Mouse (Mus musculus) C2C12 (cell line): ENCODE data around the gene Map3k3. TPM values are rescaled to one million over a fixed set of nuclear protein-coding genes. Genes with fewer than 3 reads are reported as not detected.

Experiments used
- H3K27me3 ChIP-seq: one replicate; pipeline ENCODE4 v1.6.1; 2011; ENCODE audit not compliant: control insufficient read depth, insufficient read depth, insufficient read length
- H3K36me3 ChIP-seq: one replicate; pipeline ENCODE4 v1.6.1; 2011; ENCODE audit not compliant: control insufficient read depth, insufficient read depth
- H3K4me3 ChIP-seq: one replicate; pipeline ENCODE4 v1.5.1; 2011; ENCODE audit warnings: mild to moderate bottlenecking, control low read depth; ENCODE audit not compliant: poor library complexity, insufficient read depth, severe bottlenecking
- H3K79me2 ChIP-seq: one replicate; pipeline ENCODE4 v1.6.1; 2011; ENCODE audit not compliant: control insufficient read depth, insufficient read depth
- H3K79me3 ChIP-seq: one replicate; pipeline ENCODE4 v1.6.1; 2011; ENCODE audit warnings: low read depth, control low read depth
- H3ac ChIP-seq: one replicate; pipeline ENCODE3; 2011; ENCODE audit warnings: low read depth; ENCODE audit not compliant: control insufficient read depth, insufficient read length
- CEBPB ChIP-seq: IDR thresholded peaks from one replicate; pipeline ENCODE4 v1.6.1; 2011; ENCODE audit warnings: low read depth, mild to moderate bottlenecking, control low read depth, moderate library complexity
- CTCF ChIP-seq: IDR thresholded peaks from one replicate; pipeline ENCODE4 v1.5.1; 2011; ENCODE audit not compliant: control insufficient read depth, insufficient read depth, insufficient read length
- FOSL1 ChIP-seq: IDR thresholded peaks from one replicate; pipeline ENCODE4 v1.8.0; 2011; ENCODE audit warnings: mild to moderate bottlenecking, low read length; ENCODE audit not compliant: poor library complexity, insufficient read depth, severe bottlenecking
- MAX ChIP-seq: IDR thresholded peaks from one replicate; pipeline ENCODE4 v1.6.1; 2011; ENCODE audit warnings: mild to moderate bottlenecking, control low read depth
- MYOD1 ChIP-seq: IDR thresholded peaks from one replicate; pipeline ENCODE4 v1.6.1; 2011; ENCODE audit warnings: low read depth; ENCODE audit not compliant: control insufficient read depth, insufficient read length
- MYOG ChIP-seq: IDR thresholded peaks from one replicate; pipeline ENCODE4 v1.6.1; 2011; ENCODE audit not compliant: control insufficient read depth, insufficient read length; ENCODE audit errors: extremely low read depth
- USF1 ChIP-seq: IDR thresholded peaks from one replicate; pipeline ENCODE4 v1.6.1; 2011; ENCODE audit warnings: low read depth, mild to moderate bottlenecking, control low read depth, moderate library complexity
- polyA plus RNA-seq: library from polyadenylated mRNA; unstranded; fragments of >200 nt; fragmentation: generic; extraction: Trizol; gene quantifications from one replicate; pipeline ENCODE4 v1.2.1, GENCODE M21; 2012; ENCODE audit warnings: missing spikeins

Map3k3 gene
- polyA plus RNA-seq, 1 experiment: 23.1 TPM

DNA sequence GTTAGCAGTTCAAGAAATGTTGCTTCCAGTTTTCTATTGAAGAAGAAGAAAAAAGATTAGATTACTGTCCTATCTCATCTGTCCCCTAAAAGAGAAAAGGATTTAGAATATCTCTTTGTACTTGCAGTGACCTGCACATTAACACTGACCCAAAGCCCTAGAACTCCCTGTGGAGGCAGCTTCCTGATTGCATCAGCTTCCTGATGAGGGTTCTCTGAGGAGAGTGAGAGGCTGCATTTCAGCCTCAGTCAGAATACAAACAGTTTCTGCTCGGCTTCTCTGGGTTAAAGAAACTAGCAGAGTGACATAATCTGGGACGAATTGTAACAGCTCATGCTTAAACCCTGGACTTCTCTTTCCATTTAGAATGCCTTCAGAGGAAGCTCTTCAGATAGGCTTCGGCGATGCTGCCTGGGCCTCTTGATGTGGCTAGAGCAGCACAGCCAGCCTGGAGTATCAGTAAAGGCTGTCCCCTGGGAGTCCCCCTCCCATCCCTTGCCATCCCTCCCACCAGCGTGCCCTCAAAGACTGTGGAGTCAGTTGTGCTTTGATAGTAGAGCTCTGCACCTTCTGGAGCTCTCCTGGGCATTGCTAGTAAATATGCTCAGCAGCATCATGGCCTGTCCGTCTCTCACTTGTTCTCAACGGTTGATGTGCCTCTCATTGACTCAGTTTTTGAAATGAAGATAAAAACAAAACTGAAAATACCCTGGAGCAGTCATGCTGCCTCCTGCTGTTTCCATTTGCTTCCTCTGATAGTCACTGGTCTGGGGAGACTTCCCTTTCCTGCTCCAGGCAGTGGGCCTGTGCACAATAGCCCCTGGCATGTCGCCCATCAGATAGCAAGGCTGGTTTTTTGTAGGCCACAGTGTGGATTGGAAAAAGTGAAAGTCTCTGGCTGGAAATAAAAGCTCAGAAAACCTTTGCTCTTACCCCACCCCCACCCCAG, 50.4 kb downstream of the Map3k3 start:
- H3ac ChIP-seq: no peak overlapping the region
- H3K27me3 ChIP-seq: no peaks in the 10 kb centered on the region
- H3K79me3 ChIP-seq: no peaks in the 10 kb centered on the region
- TF ChIP-seq CTCF (no peak), MYOG (no peak), CEBPB (no peak), FOSL1 (no peak), MAX (no peak), USF1 (no peak), MYOD1 (no peak)
- no peaks in the 10 kb centered on the region for H3K79me2 ChIP-seq
- no peak overlapping the region for H3K4me3 ChIP-seq
- H3K36me3 ChIP-seq: peaks cover 40% of the 10 kb centered on the region

DNA sequence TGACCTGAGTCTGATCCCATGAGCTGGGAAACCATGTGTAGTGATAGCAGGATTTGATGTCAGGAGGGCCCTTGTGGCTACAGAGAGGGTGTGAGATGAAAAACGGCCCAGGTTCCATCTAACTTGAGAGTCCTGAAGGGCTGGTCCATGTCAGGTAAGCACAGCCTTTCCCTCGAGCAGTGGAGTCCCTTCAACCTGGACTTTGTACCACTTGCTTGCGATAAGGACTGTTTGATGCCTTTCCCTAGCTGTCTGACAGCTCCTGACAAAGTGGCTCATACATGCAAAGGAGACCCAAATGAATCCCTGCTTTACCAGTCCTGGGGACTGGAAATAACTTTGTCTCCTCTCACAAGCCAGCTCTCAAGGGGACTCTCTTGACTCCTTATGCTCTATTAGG, 66.8 kb downstream of the Map3k3 start:
- H3K79me2 ChIP-seq: no peaks in the 10 kb centered on the region
- TF ChIP-seq CEBPB (no peak), FOSL1 (no peak), MYOD1 (no peak), MAX (no peak), CTCF (no peak), MYOG (no peak), USF1 (no peak)
- peaks cover 90% of the 10 kb centered on the region for H3K36me3 ChIP-seq

DNA sequence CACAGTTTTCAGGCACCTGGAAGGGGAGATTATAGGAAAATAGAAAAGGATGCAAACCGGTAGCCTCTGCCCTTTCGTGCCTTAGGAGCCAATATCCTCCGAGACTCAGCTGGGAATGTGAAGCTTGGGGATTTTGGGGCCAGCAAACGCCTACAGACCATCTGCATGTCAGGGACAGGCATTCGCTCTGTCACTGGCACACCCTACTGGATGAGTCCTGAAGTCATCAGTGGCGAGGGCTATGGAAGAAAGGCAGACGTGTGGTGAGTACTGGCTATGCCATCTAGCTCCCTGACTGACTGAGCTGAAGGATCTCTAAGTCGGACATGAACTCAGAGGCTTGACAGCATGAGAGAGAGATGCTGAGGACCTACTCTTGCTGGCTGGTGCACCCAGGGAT, 67.7 kb downstream of the Map3k3 start:
- H3K36me3 ChIP-seq: peaks cover 89% of the 10 kb centered on the region
- H3K27me3 ChIP-seq: no peaks in the 10 kb centered on the region
- no peaks in the 10 kb centered on the region for H3K79me2 ChIP-seq
- no peak for TF ChIP-seq USF1
- no peak for TF ChIP-seq FOSL1
- TF ChIP-seq CEBPB: no peak
- TF ChIP-seq MAX: no peak
- TF ChIP-seq MYOD1: no peak
- TF ChIP-seq CTCF: no peak
- no peak for TF ChIP-seq MYOG
- H3K4me3 ChIP-seq: no peak overlapping the region
- no peaks in the 10 kb centered on the region for H3K79me3 ChIP-seq
- H3ac ChIP-seq: no peak overlapping the region

More for the DNA sequence above, 66.8 kb downstream of the Map3k3 start:
- no peaks in the 10 kb centered on the region for H3K27me3 ChIP-seq
- no peaks in the 10 kb centered on the region for H3K79me3 ChIP-seq
- no peak overlapping the region for H3K4me3 ChIP-seq
- H3ac ChIP-seq: no peak overlapping the region

DNA sequence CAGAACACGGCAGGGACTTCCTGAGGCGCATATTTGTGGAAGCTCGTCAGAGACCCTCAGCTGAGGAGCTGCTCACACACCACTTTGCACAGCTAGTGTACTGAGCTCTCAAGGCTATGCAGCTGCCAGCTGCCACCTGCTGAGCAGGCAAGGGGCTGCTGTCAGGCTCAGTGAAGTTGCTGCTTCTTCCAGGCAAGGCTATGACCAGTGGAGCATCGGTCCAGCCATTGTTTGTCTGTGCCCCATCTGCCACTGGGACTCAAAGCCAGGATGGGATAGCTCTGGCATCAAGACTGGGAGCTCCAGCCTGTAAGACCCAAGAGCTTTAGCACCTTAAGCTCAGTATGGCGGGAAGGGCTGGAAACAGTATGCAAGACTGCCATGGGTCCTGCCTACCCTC, 69.7 kb downstream of the Map3k3 start:
- peaks cover 73% of the 10 kb centered on the region for H3K36me3 ChIP-seq
- H3K27me3 ChIP-seq: no peaks in the 10 kb centered on the region
- TF ChIP-seq MYOG (no peak), CTCF (no peak), MYOD1 (no peak), MAX (no peak), USF1 (no peak), CEBPB (no peak), FOSL1 (no peak)
- H3K4me3 ChIP-seq: no peak overlapping the region
- no peaks in the 10 kb centered on the region for H3K79me2 ChIP-seq
- H3ac ChIP-seq: no peak overlapping the region
- no peaks in the 10 kb centered on the region for H3K79me3 ChIP-seq

DNA sequence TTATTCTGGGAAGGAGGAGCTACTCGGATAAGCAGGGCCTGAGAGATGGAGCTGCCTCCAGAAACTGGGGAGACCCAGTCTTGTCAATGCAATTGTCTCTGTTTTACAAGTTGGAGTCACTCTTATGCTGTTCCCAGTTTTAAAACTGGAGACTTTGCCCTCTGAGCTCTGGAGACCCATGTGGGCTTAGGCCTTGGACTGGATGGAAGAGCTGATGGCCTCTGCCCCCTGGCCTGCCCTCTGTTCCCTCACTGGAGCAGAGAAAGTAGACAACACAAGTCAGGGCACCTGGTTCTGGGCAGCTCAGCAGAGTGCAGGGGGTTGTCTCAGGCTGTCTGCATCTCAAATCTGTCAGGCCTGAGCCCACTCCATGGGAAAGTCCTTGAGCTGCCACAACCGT, 70.4 kb downstream of the Map3k3 start:
- Histone ChIP-seq H3K79me3 (no peaks in the 10 kb centered on the region), H3K27me3 (no peaks in the 10 kb centered on the region), H3K4me3 (no peak overlapping the region), H3ac (no peak overlapping the region), H3K79me2 (no peaks in the 10 kb centered on the region), H3K36me3 (peaks cover 66% of the 10 kb centered on the region)
- TF ChIP-seq FOSL1: no peak
- TF ChIP-seq CEBPB: no peak
- no peak for TF ChIP-seq MAX
- no peak for TF ChIP-seq USF1
- no peak for TF ChIP-seq MYOD1
- TF ChIP-seq CTCF: no peak
- no peak for TF ChIP-seq MYOG

DNA sequence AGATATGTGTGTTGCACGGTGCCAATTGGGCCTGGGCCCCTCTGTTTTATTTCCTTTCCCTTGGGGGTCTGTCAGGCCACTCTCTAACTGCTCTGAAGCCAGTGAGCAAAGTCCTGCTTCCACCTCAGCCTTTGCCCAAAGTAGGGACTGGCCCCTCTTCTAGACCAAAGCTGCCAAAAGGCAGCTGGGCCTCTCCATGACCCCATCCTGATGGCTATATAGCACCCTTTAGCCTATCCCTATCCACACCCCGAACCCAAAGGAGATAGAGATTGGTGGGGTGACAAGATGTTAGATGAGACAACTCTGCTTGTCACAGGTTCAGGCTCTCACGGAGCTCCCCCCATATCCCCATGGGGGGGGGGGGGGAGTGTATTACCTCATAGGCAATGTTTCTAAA, 71.3 kb downstream of the Map3k3 start:
- no peak overlapping the region for H3ac ChIP-seq
- H3K36me3 ChIP-seq: peaks cover 56% of the 10 kb centered on the region
- H3K79me2 ChIP-seq: no peaks in the 10 kb centered on the region
- no peak overlapping the region for H3K4me3 ChIP-seq
- H3K79me3 ChIP-seq: no peaks in the 10 kb centered on the region
- no peaks in the 10 kb centered on the region for H3K27me3 ChIP-seq
- TF ChIP-seq CTCF (no peak), MAX (no peak), USF1 (no peak), FOSL1 (no peak), MYOD1 (no peak), MYOG (no peak), CEBPB (no peak)
